Mouse (Mus musculus) heart, embryonic 15.5 days (tissue): ENCODE measurements around the gene Tmem239. TPM values are rescaled to one million over a fixed set of nuclear protein-coding genes. Genes with fewer than 3 reads are reported as not detected.
A peak's percentile ranks its signal among the peaks of the same experiment; 100 is the strongest.

ENCODE experiments used
- ATAC-seq: fragments of 200-750 bp; cut with Nextera tagmentation; replicated peaks from 2 replicates; pipeline ENCODE4 v1.8.0; 2017; ENCODE audit warnings: low read depth, moderate TSS enrichment; ENCODE audit not compliant: insufficient number of reproducible peaks, insufficient read depth, low FRiP score
- H3K27ac ChIP-seq: fragments of 300-500 bp; sonication (generic); 2 replicates; pipeline ENCODE4 v1.5.1; 2015; ENCODE audit warnings: mild to moderate bottlenecking, inconsistent platforms
- H3K27me3 ChIP-seq: fragments of 300-500 bp; sonication (generic); 2 replicates; pipeline ENCODE4 v1.6.1; 2015; ENCODE audit warnings: inconsistent platforms
- H3K36me3 ChIP-seq: fragments of 300-500 bp; sonication (generic); 2 replicates; pipeline ENCODE4 v1.6.1; 2015; ENCODE audit warnings: mild to moderate bottlenecking, inconsistent platforms
- H3K4me1 ChIP-seq: fragments of 300-500 bp; sonication (generic); replicated peaks from 2 replicates; pipeline ENCODE4 v1.6.1; 2015; ENCODE audit warnings: inconsistent platforms
- H3K4me2 ChIP-seq: fragments of 300-500 bp; sonication (generic); 2 replicates; pipeline ENCODE4 v1.6.1; 2015; ENCODE audit warnings: inconsistent platforms, mild to moderate bottlenecking, moderate library complexity
- H3K4me3 ChIP-seq: fragments of 300-500 bp; sonication (generic); 2 replicates; pipeline ENCODE4 v1.5.1; 2015; ENCODE audit warnings: mild to moderate bottlenecking, inconsistent platforms
- H3K9ac ChIP-seq: fragments of 300-500 bp; sonication (generic); 2 replicates; pipeline ENCODE4 v1.6.1; 2015; ENCODE audit warnings: mild to moderate bottlenecking, inconsistent platforms
- H3K9me3 ChIP-seq: fragments of 300-500 bp; sonication (generic); replicated peaks from 2 replicates; pipeline ENCODE4 v1.6.1; 2016; ENCODE audit warnings: inconsistent platforms
- WGBS: fragments of 180-500 bp; shearing (Covaris S2); methylation state at CpG from one replicate; pipeline ENCODE4 v1.1.7; 2015; ENCODE audit warnings: mixed read lengths; 5-methylcytosine and 5-hydroxymethylcytosine counted together
- polyA plus RNA-seq: library from polyadenylated mRNA; unstranded; fragments of >200 nt; fragmentation: Nextera tagmentation; extraction: Ambion mirVana; gene quantifications from 2 replicates; pipeline ENCODE4 v1.2.1, GENCODE M21; 2015

The Tmem239 gene
- polyA plus RNA-seq, 1 experiment from 2014 or later, result not detected

- 83% methylated on average over 2 of the region's 2 CpGs for WGBS
- H3K9ac ChIP-seq, result no peak overlapping the region
- no peak for ATAC-seq
- no peaks in the 10 kb centered on the region for H3K4me1 ChIP-seq
- no peak overlapping the region for H3K4me3 ChIP-seq
- H3K4me2 ChIP-seq, result no peak overlapping the region
- H3K27me3 ChIP-seq, result no peaks in the 10 kb centered on the region
- H3K9me3 ChIP-seq, result no peaks in the 10 kb centered on the region
- no peak overlapping the region for H3K27ac ChIP-seq
- H3K36me3 ChIP-seq, result no peaks in the 10 kb centered on the region
Measured at GRCm38 (mm10) chr2:130388796-130389195, 17.5 kb upstream of the Tmem239 start.

- H3K36me3 ChIP-seq, result no peaks in the 10 kb centered on the region
- H3K9me3 ChIP-seq, result no peaks in the 10 kb centered on the region
- H3K4me1 ChIP-seq, result no peaks in the 10 kb centered on the region
- no peak for ATAC-seq
- H3K27ac ChIP-seq, result no peak overlapping the region
- no peak overlapping the region for H3K4me2 ChIP-seq
- no peaks in the 10 kb centered on the region for H3K27me3 ChIP-seq
- H3K9ac ChIP-seq, result no peak overlapping the region
- no peak overlapping the region for H3K4me3 ChIP-seq
- 73% methylated on average over 11 of the region's 11 CpGs for WGBS
Measured at GRCm38 (mm10) chr2:130390993-130391625, 15.2 kb upstream of the Tmem239 start.

- ATAC-seq, result no peak
- peaks cover 12% of the 10 kb centered on the region for H3K4me1 ChIP-seq
- 76% methylated on average over 3 of the region's 3 CpGs for WGBS
- no peak overlapping the region for H3K4me3 ChIP-seq
- no peak overlapping the region for H3K27ac ChIP-seq
- H3K4me2 ChIP-seq, result no peak overlapping the region
- no peaks in the 10 kb centered on the region for H3K36me3 ChIP-seq
- H3K9ac ChIP-seq, result no peak overlapping the region
- 0 out of 2 replicates have a peak, but pooled peaks cover 10% of the 10 kb centered on the region for H3K27me3 ChIP-seq
- H3K9me3 ChIP-seq, result no peaks in the 10 kb centered on the region
Measured at GRCm38 (mm10) chr2:130392836-130393235, 13.4 kb upstream of the Tmem239 start.

- ATAC-seq, result no peak
- peaks cover 21% of the 10 kb centered on the region for H3K27me3 ChIP-seq
- no peak overlapping the region for H3K4me2 ChIP-seq
- no peak overlapping the region for H3K9ac ChIP-seq
- no peaks in the 10 kb centered on the region for H3K36me3 ChIP-seq
- no peak overlapping the region for H3K27ac ChIP-seq
- WGBS, result 95% methylated on average over 11 of the region's 11 CpGs
- no peaks in the 10 kb centered on the region for H3K9me3 ChIP-seq
- no peak overlapping the region for H3K4me3 ChIP-seq
- peaks cover 18% of the 10 kb centered on the region for H3K4me1 ChIP-seq
Measured at GRCm38 (mm10) chr2:130395696-130396095, 10.6 kb upstream of the Tmem239 start.

- under 1% methylated on average over 50 of the region's 53 CpGs for WGBS
- H3K9me3 ChIP-seq, result no peaks in the 10 kb centered on the region
- H3K27me3 ChIP-seq, result peaks cover 21% of the 10 kb centered on the region
- peak within 1 kb of the TSS; percentile 63 for H3K9ac ChIP-seq
- peak; percentile 79 for ATAC-seq
- peak within 1 kb of the TSS; percentile 98 for H3K4me2 ChIP-seq
- no peaks in the 10 kb centered on the region for H3K36me3 ChIP-seq
- peak within 1 kb of the TSS; percentile 69 for H3K4me3 ChIP-seq
- peak within 1 kb of the TSS; percentile 41; the same call in 1 of the 2 replicates for H3K27ac ChIP-seq
- peaks cover 18% of the 10 kb centered on the region for H3K4me1 ChIP-seq
Measured at GRCm38 (mm10) chr2:130397186-130397985, 8.9 kb upstream of the Tmem239 start, which contains the start of gene Cpxm1. Gene Cpxm1, minus strand, starts transcription at chr2:130397574.

- Histone ChIP-seq H3K36me3 (no peaks in the 10 kb centered on the region), H3K9ac (no peak overlapping the region; the same call in 1 of the 2 replicates), H3K27ac (no peak overlapping the region), H3K27me3 (peaks cover 21% of the 10 kb centered on the region), H3K4me1 (peaks cover 18% of the 10 kb centered on the region), H3K4me3 (peak overlapping the region; percentile 69), H3K4me2 (peak overlapping the region; percentile 98), H3K9me3 (no peaks in the 10 kb centered on the region)
- 12% methylated on average over 14 of the region's 14 CpGs for WGBS
- ATAC-seq, result no peak
Measured at GRCm38 (mm10) chr2:130398091-130398490, 8.2 kb upstream of the Tmem239 start.

GRCm38 (mm10) chr2:130400046-130400445, 6.2 kb upstream of the Tmem239 start:
- H3K9me3 ChIP-seq, result no peaks in the 10 kb centered on the region
- WGBS, result 89% methylated on average over 1 of the region's 1 CpGs

GRCm38 (mm10) chr2:130401891-130402290, 4.4 kb upstream of the Tmem239 start:
- H3K9ac ChIP-seq, result no peak overlapping the region
- no peaks in the 10 kb centered on the region for H3K9me3 ChIP-seq
- 71% methylated on average over 4 of the region's 4 CpGs for WGBS
- no peak overlapping the region for H3K27ac ChIP-seq
- peaks cover 15% of the 10 kb centered on the region for H3K27me3 ChIP-seq
- ATAC-seq, result no peak
- no peaks in the 10 kb centered on the region for H3K36me3 ChIP-seq
- H3K4me3 ChIP-seq, result no peak overlapping the region
- H3K4me1 ChIP-seq, result peaks cover 15% of the 10 kb centered on the region
- no peak overlapping the region for H3K4me2 ChIP-seq

More at GRCm38 (mm10) chr2:130400046-130400445, 6.2 kb upstream of the Tmem239 start:
- H3K27me3 ChIP-seq, result peaks cover 21% of the 10 kb centered on the region
- no peak for ATAC-seq
- no peaks in the 10 kb centered on the region for H3K36me3 ChIP-seq
- no peak overlapping the region for H3K9ac ChIP-seq
- no peak overlapping the region for H3K27ac ChIP-seq
- peaks cover 18% of the 10 kb centered on the region for H3K4me1 ChIP-seq
- no peak overlapping the region for H3K4me3 ChIP-seq
- H3K4me2 ChIP-seq, result no peak overlapping the region

GRCm38 (mm10) chr2:130404939-130405338, 1.3 kb upstream of the Tmem239 start, which contains the start of the genes Gm28372 and 1700020A23Rik:
Gene Gm28372, plus strand, starts transcription at chr2:130405239.
Gene 1700020A23Rik, plus strand, starts transcription at chr2:130405259.
- Histone ChIP-seq H3K36me3 (no peaks in the 10 kb centered on the region), H3K27me3 (no peaks in the 10 kb centered on the region), H3K4me2 (no peak within 1 kb of the TSS), H3K4me1 (peaks cover 4% of the 10 kb centered on the region; the same call in 1 of the 2 replicates), H3K9me3 (no peaks in the 10 kb centered on the region), H3K4me3 (no peak within 1 kb of the TSS), H3K27ac (no peak within 1 kb of the TSS), H3K9ac (no peak within 1 kb of the TSS)
- WGBS, result 86% methylated on average over 1 of the region's 1 CpGs
- no peak for ATAC-seq

GRCm38 (mm10) chr2:130408194-130408593, 1.9 kb downstream of the Tmem239 start:
- Histone ChIP-seq H3K9me3 (no peaks in the 10 kb centered on the region), H3K36me3 (no peaks in the 10 kb centered on the region), H3K4me3 (no peak overlapping the region), H3K4me1 (peaks cover 6% of the 10 kb centered on the region; the same call in 1 of the 2 replicates), H3K4me2 (no peak overlapping the region), H3K27me3 (no peaks in the 10 kb centered on the region), H3K9ac (no peak overlapping the region), H3K27ac (no peak overlapping the region)
- ATAC-seq, result no peak
- 19% methylated on average over 6 of the region's 6 CpGs for WGBS
